Mouse (Mus musculus) midbrain, postnatal 0 days (tissue): ENCODE measurements at regions not wholly inside any gene's neighbourhood (a gene's known extent, or its start where the extent isn't known, plus 50 kb on each side); places are given as distances from the start of the nearest gene placed in this dataset.

Source experiments
- ATAC-seq: fragments of 200-750 bp; cut with Nextera tagmentation; 2 replicates; pipeline ENCODE4 v1.8.0; 2017; ENCODE audit warnings: moderate number of reproducible peaks, mild to moderate bottlenecking, moderate TSS enrichment, moderate library complexity; ENCODE audit not compliant: low FRiP score
- DNase-seq: peaks from one replicate; pipeline ENCODE4 v3.0.0-alpha.2; 2015; ENCODE audit warnings: low spot score
- H3K27ac ChIP-seq: fragments of 300-500 bp; sonication (generic); 2 replicates; pipeline ENCODE4 v1.5.1; 2014; ENCODE audit warnings: low read depth, mild to moderate bottlenecking, low read length, mixed read lengths
- H3K27me3 ChIP-seq: fragments of 300-500 bp; sonication (generic); 2 replicates; pipeline ENCODE4 v1.6.1; 2014; ENCODE audit warnings: low read length, control low read depth, mixed read lengths; ENCODE audit not compliant: insufficient read depth
- H3K36me3 ChIP-seq: fragments of 300-500 bp; sonication (generic); 2 replicates; pipeline ENCODE4 v1.6.1; 2014; ENCODE audit warnings: low read length, control low read depth, mixed read lengths; ENCODE audit not compliant: insufficient read depth
- H3K4me1 ChIP-seq: fragments of 300-500 bp; sonication (generic); 2 replicates; pipeline ENCODE4 v1.6.1; 2014; ENCODE audit warnings: mild to moderate bottlenecking, control low read depth, antibody characterized with exemption, low read length, mixed read lengths; ENCODE audit not compliant: insufficient read depth
- H3K4me2 ChIP-seq: fragments of 300-500 bp; sonication (generic); 2 replicates; pipeline ENCODE4 v1.6.1; 2014; ENCODE audit warnings: low read depth, mild to moderate bottlenecking, low read length, mixed read lengths; ENCODE audit not compliant: poor library complexity, severe bottlenecking
- H3K4me3 ChIP-seq: fragments of 300-500 bp; sonication (generic); 2 replicates; pipeline ENCODE4 v1.5.1; 2014; ENCODE audit warnings: low read depth, mild to moderate bottlenecking, low read length, moderate library complexity
- H3K9ac ChIP-seq: fragments of 300-500 bp; sonication (generic); replicated peaks from 2 replicates; pipeline ENCODE4 v1.6.1; 2014; ENCODE audit warnings: mild to moderate bottlenecking, low read length, moderate library complexity, mixed read lengths; ENCODE audit not compliant: poor library complexity, severe bottlenecking
- H3K9me3 ChIP-seq: fragments of 300-500 bp; sonication (generic); 2 replicates; pipeline ENCODE4 v1.6.1; 2016; ENCODE audit warnings: low read length, control low read depth
- CTCF ChIP-seq: IDR thresholded peaks from 2 replicates; pipeline ENCODE4 v1.5.1; 2016; ENCODE audit warnings: antibody characterized with exemption, mild to moderate bottlenecking
- WGBS: fragments of 180-500 bp; shearing (Covaris S2); extraction: QIAGEN DNeasy Blood & Tissue Kit; methylation state at CpG from one replicate; pipeline ENCODE4 v1.1.7; 2014; 5-methylcytosine and 5-hydroxymethylcytosine counted together

DNA sequence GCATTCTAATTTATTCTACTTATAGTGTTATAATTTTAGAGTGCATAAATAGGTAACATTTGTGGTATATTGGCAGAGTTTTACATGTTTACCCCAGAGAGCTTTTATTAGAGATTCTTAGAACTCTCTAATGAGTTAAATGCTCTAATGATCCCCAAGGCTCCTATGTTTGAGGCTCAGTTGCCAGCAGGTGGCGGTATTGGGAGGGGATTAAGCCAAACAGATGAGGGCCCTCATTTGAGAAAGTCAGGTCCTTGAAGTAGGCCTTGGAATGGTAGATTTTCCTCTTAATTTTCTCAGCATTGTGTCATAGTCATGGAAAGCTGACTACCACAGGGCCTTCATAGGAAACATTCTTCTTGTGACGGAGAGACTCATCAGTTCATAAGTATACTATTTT is 222.8 kb downstream of the Lmbrd1 start:
- peak; percentile 63 for TF ChIP-seq CTCF
- Histone ChIP-seq H3K4me3 (no peak overlapping the region), H3K9ac (no peak overlapping the region), H3K9me3 (no peaks in the 10 kb centered on the region), H3K27me3 (no peaks in the 10 kb centered on the region), H3K4me1 (no peaks in the 10 kb centered on the region), H3K4me2 (no peak overlapping the region), H3K27ac (no peak overlapping the region), H3K36me3 (no peaks in the 10 kb centered on the region)
- 34% methylated on average over 2 of the region's 2 CpGs for whole genome bisulfite sequencing
- DNase-seq (peak; percentile 61), ATAC-seq (no peak)

DNA sequence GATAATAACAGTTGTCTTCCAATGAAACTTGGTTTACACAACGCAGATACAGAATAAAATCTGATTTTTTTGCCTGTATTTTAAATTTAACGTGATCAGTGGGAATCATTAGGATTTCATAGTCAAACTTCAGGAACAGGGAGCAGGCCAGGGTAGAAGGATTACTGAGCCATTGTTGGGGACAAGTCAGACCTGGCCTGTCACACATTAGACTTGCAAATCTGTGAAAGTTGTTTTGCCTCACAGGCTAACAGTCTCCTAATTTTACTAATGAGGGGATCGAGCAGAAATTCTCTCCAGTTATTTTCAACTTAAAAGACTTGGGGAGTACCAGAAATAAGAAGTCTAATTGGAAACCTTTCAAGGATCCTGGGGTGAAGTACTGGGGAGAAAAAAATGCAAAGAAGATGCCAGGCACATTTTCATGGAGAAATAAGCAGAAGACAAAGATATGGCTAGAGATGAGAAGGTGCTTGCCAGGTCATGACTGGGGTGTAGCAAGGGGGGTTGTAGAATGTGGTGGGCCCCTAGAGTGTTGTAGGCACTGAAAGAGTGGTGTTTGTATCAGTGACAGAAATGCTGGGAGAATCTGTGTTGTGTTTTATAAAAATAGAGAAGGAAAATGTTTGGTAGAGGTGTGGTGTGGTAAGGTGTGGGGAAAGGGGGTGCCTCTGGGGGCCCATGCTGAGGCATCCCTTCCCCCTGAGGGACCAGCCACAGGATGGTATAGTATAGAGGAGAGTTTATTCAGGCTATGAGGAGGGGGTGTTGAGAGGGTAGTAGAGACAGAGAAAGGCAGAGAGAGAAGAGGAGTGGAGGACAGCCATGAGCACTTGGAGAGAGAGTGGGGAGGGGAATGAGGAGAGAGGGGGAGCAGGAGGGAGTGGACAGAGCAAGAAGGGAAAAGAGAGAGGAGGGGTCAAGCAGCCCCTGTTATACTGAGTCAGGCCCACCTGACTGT is 260.2 kb downstream of the Lmbrd1 start:
- TF ChIP-seq CTCF = no peak
- H3K27ac ChIP-seq = no peak overlapping the region
- 35% methylated on average over 3 of the region's 3 CpGs for WGBS
- DNase-seq = peak; percentile 15
- H3K4me3 ChIP-seq = no peak overlapping the region
- no peaks in the 10 kb centered on the region for H3K27me3 ChIP-seq
- H3K36me3 ChIP-seq = no peaks in the 10 kb centered on the region
- H3K4me1 ChIP-seq = no peaks in the 10 kb centered on the region
- no peak overlapping the region for H3K4me2 ChIP-seq
- no peaks in the 10 kb centered on the region for H3K9me3 ChIP-seq
- no peak for ATAC-seq
- H3K9ac ChIP-seq = no peak overlapping the region

DNA sequence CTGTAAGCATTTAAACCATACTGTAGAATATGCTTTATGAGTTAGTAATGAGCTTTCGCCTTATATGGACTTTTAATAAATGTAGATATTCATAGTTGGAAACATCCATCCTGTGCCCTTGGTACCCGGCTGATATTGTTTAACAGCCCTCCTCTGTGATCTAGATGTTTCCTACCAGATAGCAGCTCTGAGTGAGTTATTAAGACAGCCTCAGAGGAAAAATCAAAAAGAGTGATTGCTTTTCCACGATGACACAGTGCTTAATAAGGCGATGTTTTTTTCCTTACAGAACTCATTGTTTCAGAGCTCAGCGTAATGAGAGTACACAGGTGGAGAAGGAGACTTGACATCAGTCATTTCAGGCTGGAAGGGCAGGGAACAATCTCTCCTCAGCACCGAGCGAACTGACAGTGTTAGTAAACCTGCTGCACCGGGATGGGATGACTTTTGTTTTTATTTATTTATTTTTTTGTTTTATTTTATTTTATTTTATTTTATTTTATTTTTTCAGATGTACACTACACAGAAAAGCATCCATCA is 264.4 kb downstream of the Lmbrd1 start:
- H3K4me1 ChIP-seq = no peaks in the 10 kb centered on the region
- H3K4me2 ChIP-seq = no peak overlapping the region
- no peak for ATAC-seq
- H3K36me3 ChIP-seq = no peaks in the 10 kb centered on the region
- no peak overlapping the region for H3K27ac ChIP-seq
- 69% methylated on average over 8 of the region's 8 CpGs for WGBS
- TF ChIP-seq CTCF = no peak
- H3K4me3 ChIP-seq = no peak overlapping the region
- H3K27me3 ChIP-seq = no peaks in the 10 kb centered on the region
- H3K9ac ChIP-seq = no peak overlapping the region
- peak; percentile 28 for DNase-seq
- H3K9me3 ChIP-seq = no peaks in the 10 kb centered on the region

DNA sequence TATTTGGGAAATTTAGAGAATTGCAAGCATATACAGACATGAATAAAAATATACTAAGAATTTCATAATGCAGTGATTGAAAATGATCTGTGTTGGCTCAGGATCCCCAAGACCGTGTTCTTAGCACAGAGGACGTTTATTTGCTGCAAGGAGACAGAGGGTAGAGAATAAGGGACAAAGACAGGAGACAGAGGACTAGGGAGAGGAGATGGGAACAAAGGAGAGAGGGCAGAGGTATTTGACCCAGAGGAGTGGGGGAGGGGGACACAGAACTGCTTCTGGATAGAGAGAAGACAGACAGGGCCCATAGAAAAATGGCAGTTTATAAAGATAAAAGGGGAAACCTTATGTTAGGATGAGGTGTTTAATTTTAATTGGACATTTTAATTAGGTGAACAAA is 265.0 kb downstream of the Lmbrd1 start:
- 20% methylated on average over 2 of the region's 2 CpGs for WGBS
- H3K27ac ChIP-seq = no peak overlapping the region
- no peak for TF ChIP-seq CTCF

GRCm38 (mm10) chr1:24972681-24973080 is 294.3 kb downstream of the Lmbrd1 start:
- DNase-seq (no peak), ATAC-seq (no peak)
- no peak for TF ChIP-seq CTCF
- Histone ChIP-seq H3K27ac (no peak overlapping the region), H3K27me3 (no peaks in the 10 kb centered on the region), H3K9me3 (no peaks in the 10 kb centered on the region), H3K9ac (no peak overlapping the region), H3K4me2 (no peak overlapping the region), H3K36me3 (no peaks in the 10 kb centered on the region), H3K4me1 (no peaks in the 10 kb centered on the region), H3K4me3 (no peak overlapping the region)
- 92% methylated on average over 2 of the region's 2 CpGs for WGBS

More for the DNA sequence above, 265.0 kb downstream of the Lmbrd1 start:
- no peaks in the 10 kb centered on the region for H3K4me1 ChIP-seq
- H3K4me3 ChIP-seq = no peak overlapping the region
- H3K9ac ChIP-seq = no peak overlapping the region
- H3K27me3 ChIP-seq = no peaks in the 10 kb centered on the region
- no peak overlapping the region for H3K4me2 ChIP-seq
- no peaks in the 10 kb centered on the region for H3K36me3 ChIP-seq
- no peak for DNase-seq
- H3K9me3 ChIP-seq = no peaks in the 10 kb centered on the region
- ATAC-seq = no peak
